Mouse (Mus musculus): ENCODE measurements around the gene Dnah17.

DNA sequence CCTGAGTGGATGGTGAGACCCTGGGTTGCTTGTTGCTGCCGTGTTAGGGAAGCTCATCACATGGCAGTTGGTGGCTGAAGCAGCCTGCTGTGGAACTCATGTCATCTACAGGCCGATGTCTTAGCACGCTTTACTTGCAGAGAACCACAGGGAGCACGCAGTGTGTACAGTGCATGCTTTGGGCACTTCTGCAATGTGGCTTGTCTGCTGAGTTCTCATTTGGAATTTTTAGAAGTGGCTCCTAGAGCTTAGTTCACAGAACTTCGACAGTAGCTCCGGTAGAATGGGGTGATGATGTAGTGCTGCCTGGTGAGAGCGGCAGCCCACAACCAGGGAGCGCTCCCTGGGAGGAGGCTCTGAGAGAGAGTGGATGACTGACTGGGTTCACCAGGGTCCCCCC is 121.6 kb downstream of the Dnah17 start:
- TF ChIP-seq POLR2A (IDR thresholded peaks at IDR 0.05; ENCODE audit: insufficient read depth, low read depth, low read length) (no peak), CTCF (IDR thresholded peaks at IDR 0.05) (no peak), EP300 (IDR thresholded peaks at IDR 0.05; ENCODE audit: insufficient read depth, low read depth, low read length) (no peak)

Measured in heart, adult 2 months (tissue).